Mouse (Mus musculus): Measurements from ENCODE around the gene Arid4b.

Gene Arid4b

GRCm38 (mm10) chr13:14062209-14063012, 621 bp upstream of the Arid4b start:
- DNase-seq: no peak

GRCm38 (mm10) chr13:14063942-14064271, 875 bp downstream of the Arid4b start:
- DNase-seq: no peak

GRCm38 (mm10) chr13:14064341-14065027, 1.5 kb downstream of the Arid4b start:
- DNase-seq: peak; percentile 69

GRCm38 (mm10) chr13:14065028-14065380, 2.0 kb downstream of the Arid4b start:
- no peak for DNase-seq

- DNase-seq: no peak
These were observed 2.7 kb downstream of the Arid4b start for GRCm38 (mm10) chr13:14065701-14066100.

- DNase-seq: no peak
These were observed 5.0 kb downstream of the Arid4b start for GRCm38 (mm10) chr13:14068035-14068434.

GRCm38 (mm10) chr13:14069291-14069690, 6.3 kb downstream of the Arid4b start:
- no peak for DNase-seq

GRCm38 (mm10) chr13:14074371-14074770, 11.3 kb downstream of the Arid4b start:
- no peak for DNase-seq

GRCm38 (mm10) chr13:14075326-14075725, 12.3 kb downstream of the Arid4b start:
- no peak for DNase-seq

GRCm38 (mm10) chr13:14088669-14089068, 25.6 kb downstream of the Arid4b start:
- no peak for DNase-seq

- DNase-seq: no peak
These were observed 40.0 kb downstream of the Arid4b start for GRCm38 (mm10) chr13:14103026-14103425.

- peak; percentile 18 for DNase-seq
These were observed 47.3 kb downstream of the Arid4b start for GRCm38 (mm10) chr13:14110154-14110873.

- no peak for DNase-seq
These were observed 48.1 kb downstream of the Arid4b start for GRCm38 (mm10) chr13:14111146-14111545.

- DNase-seq: no peak
These were observed 50.9 kb downstream of the Arid4b start for GRCm38 (mm10) chr13:14113746-14114528.

- no peak for DNase-seq
These were observed 52.8 kb downstream of the Arid4b start for GRCm38 (mm10) chr13:14115805-14116204.

GRCm38 (mm10) chr13:14131651-14132050, 68.6 kb downstream of the Arid4b start:
- no peak for DNase-seq

GRCm38 (mm10) chr13:14142294-14142966, 79.4 kb downstream of the Arid4b start:
- no peak for DNase-seq

GRCm38 (mm10) chr13:14177989-14178388, 115.0 kb downstream of the Arid4b start:
- no peak for DNase-seq

- no peak for DNase-seq
These were observed 116.6 kb downstream of the Arid4b start for GRCm38 (mm10) chr13:14179669-14180068.

- DNase-seq: no peak
These were observed 182.9 kb downstream of the Arid4b start for GRCm38 (mm10) chr13:14245946-14246345.

Measured in kidney, postnatal 10 days (tissue).